Mouse (Mus musculus) urinary bladder, adult 2 months (tissue): ENCODE measurements around the gene Nsun2. TPM values are rescaled to one million over a fixed set of nuclear protein-coding genes. Genes with fewer than 3 reads are reported as not detected.
A peak's percentile ranks its signal among the peaks of the same experiment; 100 is the strongest.

Source experiments
- DNase-seq: peaks from one replicate; pipeline ENCODE4 v3.0.0; 2022; ENCODE audit warnings: low spot score
- polyA plus RNA-seq: library from polyadenylated mRNA; depleted of rRNA; stranded (reverse); fragments of >200 nt; gene quantifications from 2 replicates; pipeline ENCODE4 v1.2.3, GENCODE M21; 2012; rRNA removed

Nsun2 gene
- 59.3 and 67.8 TPM in 2 replicates for polyA plus RNA-seq

DNA sequence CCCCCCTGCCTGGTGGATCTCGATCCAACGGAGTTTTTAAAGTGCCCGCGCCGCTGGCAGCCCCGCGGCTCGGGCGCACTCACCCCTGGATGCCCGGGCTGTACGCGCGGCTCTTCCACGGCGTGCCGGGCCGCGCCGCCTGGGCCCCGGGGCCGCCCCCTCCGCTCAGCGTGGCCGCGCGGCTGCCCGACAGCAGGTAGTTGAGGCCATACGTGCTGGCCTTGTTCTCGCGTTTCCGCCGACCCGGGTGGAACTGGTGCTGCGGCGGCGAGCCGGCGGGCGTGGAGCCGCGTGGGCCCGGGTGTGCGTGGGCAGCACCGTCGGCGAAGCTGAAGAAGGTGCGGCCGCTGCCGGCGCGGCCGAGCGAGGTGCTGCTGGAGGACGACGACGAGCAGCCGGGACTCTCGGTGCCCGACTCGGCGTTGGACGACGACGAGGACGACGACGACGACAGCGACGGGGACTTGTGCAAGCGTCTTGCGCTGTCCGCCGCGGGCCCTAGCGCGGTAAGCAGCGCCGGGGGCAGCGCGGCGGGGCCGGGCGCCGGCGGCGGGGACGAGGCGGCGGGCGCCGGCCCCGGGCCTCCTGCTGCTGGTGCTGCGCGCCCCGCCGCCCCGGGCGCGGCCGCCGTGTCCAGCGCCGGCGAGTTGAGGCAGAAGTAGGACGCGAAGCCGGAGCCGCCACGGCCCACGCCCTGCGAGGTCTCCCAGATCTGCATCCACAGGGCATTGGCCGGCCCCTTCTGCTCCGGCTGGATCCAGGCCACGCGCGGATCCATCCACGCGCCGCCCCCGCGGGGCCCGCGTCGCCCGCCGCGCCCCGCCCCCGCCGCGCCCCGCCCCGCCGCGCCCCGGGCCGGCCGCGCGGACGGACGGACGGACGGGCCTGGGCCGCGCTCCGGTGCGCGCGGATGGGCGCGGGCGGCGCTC is at the start of gene Nsun2:
TSS of gene Nsun2 (plus strand) at position 342 of the 929 bp plus-strand sequence.
- DNase-seq = peak; percentile 49

DNA sequence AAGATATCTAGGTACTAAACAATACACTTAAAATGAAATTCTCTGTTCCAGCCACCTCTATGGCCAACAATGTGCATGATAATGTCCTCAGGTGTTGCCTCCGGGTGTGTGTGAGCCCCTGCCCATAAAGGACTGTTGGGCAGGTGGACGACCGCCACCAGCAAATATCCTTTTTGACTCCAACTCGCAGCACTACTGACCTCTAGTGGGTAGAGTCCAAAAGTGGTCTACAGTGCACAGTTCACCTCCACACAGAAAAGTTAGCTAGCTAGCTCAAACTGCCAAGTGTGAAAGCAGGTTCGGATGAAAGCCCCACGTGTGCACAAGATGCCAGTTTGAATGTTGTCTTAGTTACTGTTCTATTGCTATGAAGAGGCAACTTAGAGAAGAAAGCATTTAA is 48.2 kb upstream of the Nsun2 start:
- DNase-seq = no peak

- no peak for DNase-seq
Measured at GRCm38 (mm10) chr13:69485833-69486232, 47.7 kb upstream of the Nsun2 start.

GRCm38 (mm10) chr13:69487108-69487507 is 46.4 kb upstream of the Nsun2 start:
- no peak for DNase-seq

GRCm38 (mm10) chr13:69487611-69488275 is 45.8 kb upstream of the Nsun2 start:
- DNase-seq = no peak

DNA sequence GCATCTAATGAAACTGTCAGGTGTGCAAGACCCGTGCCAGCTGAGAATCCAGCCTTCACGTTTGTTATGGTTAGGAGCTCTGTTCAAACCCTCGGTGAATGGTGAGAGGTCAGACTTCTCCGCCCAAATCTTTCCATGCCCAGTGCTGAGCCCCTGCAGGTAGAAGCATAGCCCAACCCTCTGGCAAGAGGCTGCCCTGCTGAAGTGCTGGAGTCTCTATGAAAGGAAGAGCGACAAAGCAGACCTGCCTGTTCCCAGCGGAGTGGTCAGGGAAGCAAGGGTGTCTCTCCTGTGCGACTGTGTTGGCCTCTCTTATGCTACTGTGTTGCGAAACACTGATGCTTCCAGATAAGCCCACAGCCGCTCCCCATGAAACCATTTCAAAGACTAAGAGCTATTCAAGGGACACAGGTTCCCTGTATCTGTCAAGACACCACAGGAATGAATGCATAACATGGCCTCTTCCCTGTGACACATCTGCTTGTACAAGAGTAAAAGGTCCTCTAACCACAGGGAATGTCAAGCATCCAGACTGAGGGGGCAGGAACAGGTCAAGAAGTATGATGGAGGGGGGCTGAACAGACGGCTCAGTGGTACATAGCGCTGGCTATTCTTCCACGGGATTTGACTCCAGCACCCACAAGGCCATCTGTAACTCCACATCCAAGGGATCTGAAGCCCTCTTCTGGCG is 44.8 kb upstream of the Nsun2 start:
- no peak for DNase-seq

DNA sequence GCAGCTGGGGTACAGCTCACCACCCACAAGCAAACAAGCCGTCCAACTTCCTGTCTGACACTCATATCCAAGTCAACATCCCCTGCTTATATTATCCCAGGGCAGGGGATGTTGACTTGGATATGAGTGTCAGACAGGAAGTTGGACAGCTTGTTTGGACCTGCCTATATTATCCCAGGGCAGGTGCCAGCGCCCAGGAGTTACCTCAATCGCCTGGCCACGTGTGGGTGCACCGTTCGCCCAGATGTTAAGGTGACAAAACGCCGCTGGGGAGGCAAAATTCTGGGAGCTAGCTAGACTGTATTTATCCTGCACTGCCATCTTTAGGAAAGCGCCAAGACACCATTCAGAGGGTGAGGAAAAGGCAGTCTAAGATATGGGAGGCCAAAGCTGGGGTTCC is 43.8 kb upstream of the Nsun2 start:
- DNase-seq = no peak

- DNase-seq = no peak
Measured at GRCm38 (mm10) chr13:69492876-69493463, 40.6 kb upstream of the Nsun2 start.

- no peak for DNase-seq
Measured at GRCm38 (mm10) chr13:69498276-69498675, 35.3 kb upstream of the Nsun2 start.

DNA sequence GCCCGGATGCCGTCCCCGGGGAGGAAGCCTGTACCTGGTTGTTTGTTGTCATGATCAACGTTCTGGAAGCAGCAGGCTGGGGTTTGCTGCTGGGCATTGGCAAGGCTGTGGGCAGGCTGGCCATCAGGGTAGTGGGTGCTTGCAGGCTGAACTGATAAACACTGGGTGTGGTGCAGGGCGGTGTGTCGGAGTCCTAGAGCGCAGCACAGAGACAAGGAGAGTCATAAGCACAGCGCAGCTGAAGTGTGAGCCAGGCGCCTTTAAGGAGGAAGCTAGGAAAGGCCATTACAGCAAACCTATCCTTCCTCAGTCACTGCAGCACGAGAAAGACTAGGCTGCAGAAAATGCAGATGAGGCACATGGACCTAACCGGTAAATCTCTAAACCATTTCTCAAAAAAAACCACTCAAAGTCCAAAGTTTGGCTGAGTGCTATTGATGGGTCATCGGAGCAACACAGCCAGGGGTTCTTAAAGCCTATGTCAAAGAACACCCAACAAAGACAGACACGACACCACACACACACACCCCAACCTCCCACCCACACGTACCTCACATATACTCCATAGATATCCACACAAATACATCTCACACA is 31.3 kb upstream of the Nsun2 start:
- DNase-seq = no peak

- DNase-seq = no peak
Measured at GRCm38 (mm10) chr13:69502863-69503262, 30.7 kb upstream of the Nsun2 start.

- no peak for DNase-seq
Measured at GRCm38 (mm10) chr13:69506341-69507086, 27.0 kb upstream of the Nsun2 start.

DNA sequence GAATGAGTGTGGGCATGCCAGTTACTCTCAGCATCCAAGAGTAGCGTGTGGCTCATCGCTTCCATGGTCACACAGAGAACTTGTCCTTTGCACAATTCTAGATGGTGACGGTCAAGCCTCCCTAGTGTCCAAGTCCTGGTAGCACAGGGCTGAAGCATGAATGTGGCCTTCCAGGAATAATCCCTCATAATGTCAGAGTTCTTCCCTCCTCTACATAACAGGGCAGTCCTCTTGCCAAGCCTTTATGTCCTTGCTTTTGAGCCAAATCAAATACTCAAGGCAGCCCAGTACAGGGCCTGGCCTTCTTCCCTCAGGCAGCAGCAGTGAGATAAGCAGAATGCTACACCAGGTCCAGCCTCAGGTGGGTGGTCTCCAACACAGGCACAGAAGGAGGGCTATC is 25.9 kb upstream of the Nsun2 start:
- DNase-seq = no peak

- DNase-seq = no peak
Measured at GRCm38 (mm10) chr13:69509391-69510244, 23.9 kb upstream of the Nsun2 start.

DNA sequence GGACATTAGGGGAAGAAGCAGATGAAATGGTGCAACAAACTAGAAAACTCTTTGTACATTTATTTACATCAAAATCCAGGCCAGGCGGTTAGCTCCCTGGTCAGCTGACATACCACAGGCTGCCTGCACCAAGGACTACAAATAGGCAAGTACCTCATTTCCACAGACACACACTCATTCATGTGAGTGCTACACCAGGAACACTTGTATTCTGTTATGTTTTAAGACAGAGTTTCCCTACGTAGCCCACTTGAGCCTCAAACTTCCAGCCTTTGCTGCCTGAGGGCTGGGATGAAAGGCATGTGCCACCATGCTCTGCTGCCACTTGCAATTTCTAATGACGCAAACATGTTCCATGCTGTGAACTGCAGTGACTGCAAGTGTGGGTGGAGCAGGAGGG is 18.5 kb upstream of the Nsun2 start:
- no peak for DNase-seq

GRCm38 (mm10) chr13:69517445-69517844 is 16.1 kb upstream of the Nsun2 start:
- no peak for DNase-seq

GRCm38 (mm10) chr13:69519137-69519536 is 14.4 kb upstream of the Nsun2 start:
- no peak for DNase-seq

DNA sequence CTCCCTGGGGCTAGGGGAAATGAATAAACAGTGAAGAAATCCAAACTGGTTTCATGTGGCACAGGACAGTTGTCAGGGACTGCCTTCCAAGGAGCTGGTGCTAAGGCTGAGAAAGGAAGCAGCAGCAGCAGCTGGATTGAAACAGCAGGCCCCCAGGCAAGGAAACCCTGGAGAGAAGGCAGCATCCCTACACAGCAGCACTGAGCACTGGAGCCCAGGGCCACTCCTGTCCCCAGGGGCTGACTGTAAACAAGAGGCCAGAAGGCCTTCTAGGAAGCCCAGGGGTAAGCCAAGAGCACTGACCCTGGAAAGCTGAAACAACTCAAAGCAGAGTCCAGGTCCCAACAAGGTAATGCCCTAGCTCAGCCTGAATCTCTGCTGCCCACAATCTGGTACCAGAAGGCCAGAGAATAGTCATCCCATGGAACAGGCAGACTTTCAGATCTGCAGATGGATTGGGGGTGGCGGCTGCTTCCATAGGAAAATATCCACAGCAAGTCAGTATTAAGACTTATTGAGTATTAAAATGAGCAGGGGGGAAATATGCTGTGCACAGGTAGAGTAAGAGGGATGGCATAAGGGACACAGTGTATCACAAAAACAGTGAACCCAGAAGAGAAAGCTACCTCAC is 11.3 kb upstream of the Nsun2 start:
- DNase-seq = no peak

GRCm38 (mm10) chr13:69523444-69524157 is 9.9 kb upstream of the Nsun2 start:
- no peak for DNase-seq
